Mouse (Mus musculus) cerebellum, adult 2 months (tissue): ENCODE measurements around the gene Unc93a2.
"Not testable (repeated sequence)": the region's sequence is repeated elsewhere in the genome, so short reads cannot be mapped to it uniquely, and the experiment has no call there.

Experiments
- CTCF ChIP-seq: fragments of 200-500 bp; IDR thresholded peaks from 2 replicates; pipeline ENCODE4 v1.5.1; 2011; ENCODE audit warnings: low read depth, mild to moderate bottlenecking, control low read depth, low read length, moderate library complexity, borderline replicate concordance; ENCODE audit not compliant: insufficient read depth
- POLR2A ChIP-seq: fragments of 200-500 bp; IDR thresholded peaks from 2 replicates; pipeline ENCODE4 v1.6.1; 2011; ENCODE audit warnings: low read length, control low read depth, borderline replicate concordance; ENCODE audit not compliant: insufficient read depth

DNA sequence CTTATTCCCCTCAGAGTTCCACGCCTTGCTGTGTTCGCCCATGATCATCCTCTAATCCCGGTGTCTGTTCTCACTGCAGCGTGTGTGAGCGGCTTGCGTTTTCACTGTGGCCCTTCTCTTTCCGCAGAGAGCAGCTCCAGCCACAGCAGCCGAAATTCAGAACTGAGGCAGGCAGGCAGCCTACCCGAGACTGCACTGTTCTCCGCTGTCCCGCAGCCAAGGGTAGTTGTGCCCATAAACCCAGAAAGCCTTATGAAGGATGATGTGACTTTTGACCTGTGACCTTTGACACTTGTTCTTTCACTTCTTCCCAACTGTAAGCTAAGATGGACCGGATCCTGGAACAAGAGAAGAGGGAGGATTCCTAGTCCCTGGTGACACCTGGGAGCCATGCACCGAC is 11.8 kb upstream of the Unc93a2 start:
- not testable (repeated sequence) for TF ChIP-seq CTCF, POLR2A
